Mouse (Mus musculus): Measurements from ENCODE around the gene Olfr718-ps1. TPM values are rescaled to one million over a fixed set of nuclear protein-coding genes. Genes with fewer than 3 reads are reported as not detected.

Olfr718-ps1 gene
- polyA plus RNA-seq, 1 experiment from 2014 or later, result 0.52 TPM

- 89% methylated on average over 7 of the region's 7 CpGs for WGBS
- H3K36me3 ChIP-seq, result peaks cover 32% of the 10 kb centered on the region
- no peak for ATAC-seq (ENCODE audit: insufficient number of reproducible peaks, low FRiP score, low TSS enrichment, low read depth)
Measured at GRCm38 (mm10) chr5:143095256-143095655, 52.1 kb downstream of the Olfr718-ps1 start.

DNA sequence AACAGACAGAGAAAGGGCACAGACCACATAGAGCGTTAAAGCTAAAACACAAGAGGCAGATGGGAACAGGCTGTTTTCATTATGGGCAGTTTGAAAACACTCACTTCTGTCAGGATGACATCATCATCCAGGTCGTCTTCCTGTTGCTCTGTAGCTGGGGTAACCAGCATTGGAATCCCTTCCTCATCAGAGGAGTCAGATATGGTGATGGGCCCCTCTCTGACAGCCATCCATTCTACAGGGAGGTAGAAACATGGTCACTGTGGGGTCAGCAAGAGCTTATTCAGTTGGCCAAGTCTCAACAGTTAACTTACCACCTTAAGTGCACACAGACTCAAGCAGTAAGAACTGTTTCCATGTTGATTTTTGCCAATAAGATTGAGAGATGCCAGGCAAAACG is 54.5 kb downstream of the Olfr718-ps1 start:
- H3K27ac ChIP-seq (replicated peaks), result no peak overlapping the region
- peaks cover 49% of the 10 kb centered on the region for H3K36me3 ChIP-seq
- no peak overlapping the region for H3K4me2 ChIP-seq (replicated peaks)
- ATAC-seq (ENCODE audit: insufficient number of reproducible peaks, low FRiP score, low TSS enrichment, low read depth), result no peak
- H3K27me3 ChIP-seq, result no peaks in the 10 kb centered on the region
- no peak overlapping the region for H3K4me3 ChIP-seq (replicated peaks)
- no peaks in the 10 kb centered on the region for H3K4me1 ChIP-seq
- H3K9me3 ChIP-seq (replicated peaks), result no peaks in the 10 kb centered on the region
- H3K9ac ChIP-seq, result no peak overlapping the region
- WGBS, result 57% methylated on average over 3 of the region's 3 CpGs

More at GRCm38 (mm10) chr5:143095256-143095655, 52.1 kb downstream of the Olfr718-ps1 start:
- Histone ChIP-seq H3K9me3 (replicated peaks) (no peaks in the 10 kb centered on the region), H3K27me3 (no peaks in the 10 kb centered on the region), H3K27ac (replicated peaks) (no peak overlapping the region), H3K4me1 (no peaks in the 10 kb centered on the region), H3K4me3 (replicated peaks) (no peak overlapping the region), H3K4me2 (replicated peaks) (no peak overlapping the region), H3K9ac (no peak overlapping the region)

DNA sequence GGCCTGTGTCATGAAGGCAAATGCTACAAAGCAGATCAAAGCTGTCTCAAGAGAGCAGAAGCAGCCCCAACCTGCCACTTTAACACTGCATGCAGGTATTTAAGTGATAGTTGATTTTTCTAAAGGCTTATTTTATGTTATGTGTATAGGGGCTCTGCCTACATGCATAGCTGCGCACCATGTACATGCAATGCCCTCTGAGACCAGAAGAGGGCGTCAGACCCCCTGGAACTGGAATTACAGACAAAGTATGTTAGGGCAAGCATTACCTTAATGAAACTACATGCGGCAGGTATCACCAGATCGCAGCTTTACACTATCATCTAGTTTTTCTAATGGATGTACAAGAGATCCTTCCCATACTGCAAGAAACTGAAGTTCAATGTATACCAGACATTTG is 62.5 kb downstream of the Olfr718-ps1 start:
- Histone ChIP-seq H3K9me3 (replicated peaks) (no peaks in the 10 kb centered on the region), H3K4me2 (replicated peaks) (no peak overlapping the region), H3K27me3 (no peaks in the 10 kb centered on the region), H3K9ac (no peak overlapping the region), H3K27ac (replicated peaks) (no peak overlapping the region), H3K36me3 (peaks cover 78% of the 10 kb centered on the region), H3K4me1 (no peaks in the 10 kb centered on the region), H3K4me3 (replicated peaks) (no peak overlapping the region)
- no peak for ATAC-seq (ENCODE audit: insufficient number of reproducible peaks, low FRiP score, low TSS enrichment, low read depth)
- 71% methylated on average over 4 of the region's 4 CpGs for WGBS

Small RNA genes within 50 kb of the gene (microRNA-seq; reads per million reads assigned to microRNA genes)
- gene Gm44405 (ENCODE audit: borderline number of aligned reads), result not detected

Other genes starting within 250 kb of the Olfr718-ps1 start
- 12,790 and 13,060 TPM in 2 replicates for gene Actb, start 240.8 kb downstream of the Olfr718-ps1 start, polyA plus RNA-seq (2015; fragmentation: Nextera tagmentation; extraction: Ambion mirVana)
- 328 TPM in 2 replicates for gene Fscn1, start 187.2 kb downstream of the Olfr718-ps1 start, polyA plus RNA-seq (2015; fragmentation: Nextera tagmentation; extraction: Ambion mirVana)
- 41.2 and 42.7 TPM in 2 replicates for gene Rnf216, start 34.6 kb downstream of the Olfr718-ps1 start, polyA plus RNA-seq (2015; fragmentation: Nextera tagmentation; extraction: Ambion mirVana)
- 13.4 and 15.4 TPM in 2 replicates for gene Rbak, start 33.2 kb upstream of the Olfr718-ps1 start, polyA plus RNA-seq (2015; fragmentation: Nextera tagmentation; extraction: Ambion mirVana)
- gene Spdye4b, start 33.4 kb upstream of the Olfr718-ps1 start, polyA plus RNA-seq (2015; fragmentation: Nextera tagmentation; extraction: Ambion mirVana), result not detected in 2 replicates
- not detected in 2 replicates for gene Spdye4a, start 79.3 kb upstream of the Olfr718-ps1 start, polyA plus RNA-seq (2015; fragmentation: Nextera tagmentation; extraction: Ambion mirVana)
- gene Zfp12, start 87.6 kb upstream of the Olfr718-ps1 start, polyA plus RNA-seq (2015; fragmentation: Nextera tagmentation; extraction: Ambion mirVana), result 16.9 TPM in 2 replicates
- gene Zfp316, start 122.4 kb upstream of the Olfr718-ps1 start, polyA plus RNA-seq (2015; fragmentation: Nextera tagmentation; extraction: Ambion mirVana), result 4.4 and 5.2 TPM in 2 replicates
- gene Zfp853, start 146.0 kb upstream of the Olfr718-ps1 start, polyA plus RNA-seq (2015; fragmentation: Nextera tagmentation; extraction: Ambion mirVana), result 0.29 and 0.32 TPM in 2 replicates
- 33.1 and 33.7 TPM in 2 replicates for gene E130309D02Rik, start 167.8 kb upstream of the Olfr718-ps1 start, polyA plus RNA-seq (2015; fragmentation: Nextera tagmentation; extraction: Ambion mirVana)
- 74.6 and 77.8 TPM in 2 replicates for gene Zdhhc4, start 181.7 kb upstream of the Olfr718-ps1 start, polyA plus RNA-seq (2015; fragmentation: Nextera tagmentation; extraction: Ambion mirVana)
- 0.68 and 1.8 TPM in 2 replicates for gene Grid2ip, start 209.8 kb upstream of the Olfr718-ps1 start, polyA plus RNA-seq (2015; fragmentation: Nextera tagmentation; extraction: Ambion mirVana)